Mouse (Mus musculus) stomach, embryonic 16.5 days (tissue): Measurements from ENCODE around the gene Exoc4. TPM values are rescaled to one million over a fixed set of nuclear protein-coding genes. Genes with fewer than 3 reads are reported as not detected.

Source experiments
- ATAC-seq: fragments of 200-750 bp; cut with Nextera tagmentation; 2 replicates; pipeline ENCODE4 v1.8.0; 2017; ENCODE audit warnings: moderate number of reproducible peaks, moderate TSS enrichment; ENCODE audit not compliant: insufficient read depth, low FRiP score
- H3K27ac ChIP-seq: fragments of 300-500 bp; sonication (generic); 2 replicates; pipeline ENCODE4 v1.5.1; 2014; ENCODE audit warnings: low read length
- H3K27me3 ChIP-seq: fragments of 300-500 bp; sonication (generic); 2 replicates; pipeline ENCODE4 v1.6.1; 2014; ENCODE audit warnings: low read length, control low read depth, mixed read lengths; ENCODE audit not compliant: control insufficient read depth, insufficient read depth
- H3K36me3 ChIP-seq: fragments of 300-500 bp; sonication (generic); 2 replicates; pipeline ENCODE4 v1.6.1; 2014; ENCODE audit warnings: low read length; ENCODE audit not compliant: control insufficient read depth, insufficient read depth
- H3K4me1 ChIP-seq: fragments of 300-500 bp; sonication (generic); 2 replicates; pipeline ENCODE4 v1.6.1; 2014; ENCODE audit warnings: low read length, control low read depth, mixed read lengths; ENCODE audit not compliant: control insufficient read depth, insufficient read depth
- H3K4me2 ChIP-seq: fragments of 300-500 bp; sonication (generic); 2 replicates; pipeline ENCODE4 v1.6.1; 2014; ENCODE audit warnings: low read depth, low read length, mixed read lengths
- H3K4me3 ChIP-seq: fragments of 300-500 bp; sonication (generic); replicated peaks from 2 replicates; pipeline ENCODE4 v1.5.1; 2014; ENCODE audit warnings: mild to moderate bottlenecking, low read length
- H3K9ac ChIP-seq: fragments of 300-500 bp; sonication (generic); 2 replicates; pipeline ENCODE4 v1.6.1; 2014; ENCODE audit warnings: low read length
- H3K9me3 ChIP-seq: fragments of 300-500 bp; sonication (generic); replicated peaks from 2 replicates; pipeline ENCODE4 v1.6.1; 2016; ENCODE audit warnings: low read length, control low read depth; ENCODE audit not compliant: control insufficient read depth
- WGBS: fragments of 180-500 bp; shearing (Covaris S2); extraction: QIAGEN DNeasy Blood & Tissue Kit; methylation state at CpG from one replicate; pipeline ENCODE4 v1.1.7; 2014; 5-methylcytosine and 5-hydroxymethylcytosine counted together
- polyA plus RNA-seq: library from polyadenylated mRNA; unstranded; fragments of >200 nt; fragmentation: Nextera tagmentation; extraction: Ambion mirVana; gene quantifications from 2 replicates; pipeline ENCODE4 v1.2.1, GENCODE M21; 2015

The Exoc4 gene
- polyA plus RNA-seq, 1 experiment from 2014 or later = 37.8 TPM

DNA sequence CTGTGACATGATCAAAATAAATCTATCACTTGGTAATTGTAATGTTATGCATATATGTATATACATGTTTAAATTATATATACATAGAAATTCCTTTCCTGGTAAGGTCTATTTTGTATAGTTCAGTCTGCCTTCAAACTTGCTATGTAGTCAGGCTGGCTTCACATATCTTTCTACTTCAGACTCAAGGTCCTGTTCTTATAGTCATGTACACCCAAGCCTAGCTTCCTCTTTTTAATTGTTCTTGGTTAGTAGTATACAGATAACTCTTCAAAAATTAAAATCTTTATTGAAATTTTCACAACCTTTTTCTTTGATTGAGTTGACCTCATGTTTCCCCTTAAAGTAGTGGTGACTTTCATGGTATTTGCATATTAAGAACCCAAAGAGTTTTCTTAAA is 176.1 kb downstream of the Exoc4 start:
- no peak overlapping the region for H3K27ac ChIP-seq

DNA sequence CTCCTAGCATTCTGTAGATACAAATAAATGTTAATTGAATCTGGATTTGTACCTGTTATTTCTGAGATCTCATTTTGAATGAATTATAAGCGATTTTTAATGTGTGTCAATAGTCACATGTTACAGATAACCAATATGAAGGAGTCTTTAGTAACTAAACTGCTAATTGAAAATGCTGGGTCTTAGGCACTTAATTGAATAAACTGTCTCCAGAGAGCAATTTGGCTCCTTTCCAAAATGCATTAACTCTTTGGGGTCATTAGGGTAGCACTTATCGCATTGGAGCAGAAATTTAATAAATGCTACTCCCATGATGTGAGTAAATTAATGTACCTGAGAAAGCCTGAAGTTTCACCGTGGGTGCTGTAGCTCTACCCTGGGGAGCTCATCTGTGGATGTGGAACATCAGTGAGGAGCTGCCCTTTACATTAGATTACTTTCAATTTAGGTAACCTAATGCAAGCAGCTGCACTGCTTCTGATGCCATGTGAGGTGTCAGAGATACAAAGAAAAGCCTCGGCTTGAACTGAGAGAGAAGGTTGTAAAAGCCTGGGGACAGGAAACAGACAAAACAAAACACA is 182.4 kb downstream of the Exoc4 start:
- WGBS = 58% methylated on average over 4 of the region's 4 CpGs
- Histone ChIP-seq H3K4me1 (no peaks in the 10 kb centered on the region), H3K9me3 (no peaks in the 10 kb centered on the region)

More for the DNA sequence above, 176.1 kb downstream of the Exoc4 start:
- no peak overlapping the region for H3K9ac ChIP-seq
- H3K4me3 ChIP-seq = no peak overlapping the region
- no peak overlapping the region for H3K4me2 ChIP-seq
- ATAC-seq = no peak
- H3K36me3 ChIP-seq = no peaks in the 10 kb centered on the region
- H3K9me3 ChIP-seq = no peaks in the 10 kb centered on the region
- no peaks in the 10 kb centered on the region for H3K27me3 ChIP-seq
- H3K4me1 ChIP-seq = no peaks in the 10 kb centered on the region

DNA sequence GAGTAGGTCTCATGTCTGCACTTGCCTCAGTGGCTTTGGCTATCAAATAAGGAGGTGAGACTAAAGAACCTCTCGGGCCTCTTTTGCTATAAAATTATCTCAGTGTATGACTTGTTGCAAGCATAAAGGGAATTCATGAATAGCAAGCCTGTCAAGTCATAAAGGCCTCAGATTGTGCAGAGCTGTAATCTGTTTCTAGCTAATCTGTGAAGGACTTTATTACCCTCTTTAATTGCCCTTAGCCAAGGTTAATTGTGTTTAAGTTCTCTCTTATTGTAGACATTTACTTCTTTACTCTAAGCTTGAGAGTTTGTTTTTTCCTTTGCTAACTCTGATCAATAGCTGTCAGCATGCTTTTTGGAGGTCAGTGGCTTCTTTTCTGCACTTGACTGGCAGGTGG is 191.6 kb downstream of the Exoc4 start:
- Histone ChIP-seq H3K27me3 (no peaks in the 10 kb centered on the region), H3K36me3 (no peaks in the 10 kb centered on the region), H3K4me2 (no peak overlapping the region), H3K9me3 (no peaks in the 10 kb centered on the region), H3K4me3 (no peak overlapping the region), H3K27ac (no peak overlapping the region), H3K4me1 (no peaks in the 10 kb centered on the region), H3K9ac (no peak overlapping the region)
- no peak for ATAC-seq
- WGBS = 68% methylated on average over 1 of the region's 1 CpGs

More for the DNA sequence above, 182.4 kb downstream of the Exoc4 start:
- Histone ChIP-seq H3K27me3 (no peaks in the 10 kb centered on the region), H3K9ac (no peak overlapping the region), H3K27ac (no peak overlapping the region), H3K4me3 (no peak overlapping the region), H3K4me2 (no peak overlapping the region), H3K36me3 (no peaks in the 10 kb centered on the region)
- ATAC-seq = no peak

DNA sequence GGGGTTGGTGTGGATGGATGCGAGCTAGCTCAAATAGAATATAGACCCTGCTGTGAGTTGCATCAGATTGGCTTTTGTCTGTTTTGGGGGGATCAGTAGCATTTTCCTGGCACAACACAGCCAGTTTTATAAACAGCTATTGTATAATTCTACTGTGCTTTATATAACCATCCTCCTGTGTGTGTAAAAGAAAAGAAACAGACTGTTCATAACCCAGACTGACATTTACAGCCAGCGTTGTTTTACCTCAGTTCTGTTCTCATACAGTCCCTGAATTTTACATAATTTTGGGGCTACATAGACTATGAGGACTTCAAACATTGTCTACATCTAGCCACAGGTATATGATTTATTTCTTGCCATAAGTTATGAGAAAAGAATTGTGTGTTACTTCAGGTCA is 204.9 kb downstream of the Exoc4 start:
- Histone ChIP-seq H3K9me3 (no peaks in the 10 kb centered on the region), H3K9ac (no peak overlapping the region), H3K36me3 (no peaks in the 10 kb centered on the region), H3K4me3 (no peak overlapping the region), H3K27ac (no peak overlapping the region), H3K27me3 (no peaks in the 10 kb centered on the region), H3K4me2 (no peak overlapping the region), H3K4me1 (no peaks in the 10 kb centered on the region)
- WGBS = 89% methylated on average over 2 of the region's 2 CpGs
- ATAC-seq = no peak

DNA sequence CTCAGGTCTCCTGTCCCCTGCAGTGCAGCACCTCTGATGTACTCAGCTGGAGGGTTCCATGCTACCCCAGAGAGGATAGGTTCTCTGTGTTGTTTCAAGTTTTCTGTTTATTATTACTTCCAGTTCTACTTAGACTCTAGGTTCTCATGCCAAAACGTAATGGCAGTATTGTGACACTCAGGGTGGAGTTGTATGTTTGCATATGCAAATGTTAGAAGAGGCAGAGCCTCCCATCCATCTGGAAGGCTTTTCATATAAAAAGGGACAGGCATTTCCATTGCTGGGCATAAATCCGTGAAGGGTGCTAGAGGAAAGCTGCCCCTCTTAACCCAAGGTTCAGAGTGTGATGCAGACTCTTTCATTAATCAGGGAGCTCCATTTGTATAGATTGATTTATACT is 205.5 kb downstream of the Exoc4 start:
- no peak for ATAC-seq
- no peaks in the 10 kb centered on the region for H3K4me1 ChIP-seq
- 51% methylated on average over 2 of the region's 2 CpGs for WGBS
- no peak overlapping the region for H3K27ac ChIP-seq
- no peaks in the 10 kb centered on the region for H3K36me3 ChIP-seq
- no peak overlapping the region for H3K4me3 ChIP-seq
- no peak overlapping the region for H3K4me2 ChIP-seq
- H3K9ac ChIP-seq = no peak overlapping the region
- H3K27me3 ChIP-seq = no peaks in the 10 kb centered on the region
- no peaks in the 10 kb centered on the region for H3K9me3 ChIP-seq

DNA sequence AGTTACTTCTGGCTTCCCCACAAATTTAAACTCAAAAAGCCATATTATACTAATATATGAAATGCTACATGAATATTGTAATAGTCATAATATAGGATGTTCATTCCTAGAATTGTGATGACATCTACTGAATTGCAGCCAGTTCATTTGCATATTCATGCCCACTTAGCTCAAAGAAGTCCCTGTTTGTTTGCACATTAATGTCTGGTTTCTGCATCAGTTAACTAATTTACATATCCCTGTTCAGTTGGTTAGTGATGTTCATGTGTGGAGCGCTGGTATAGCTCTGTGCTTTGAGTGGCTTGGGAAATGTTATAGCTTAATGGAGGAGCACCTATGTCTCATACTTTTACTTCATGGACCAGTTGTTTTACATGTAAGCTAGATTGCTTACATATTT is 206.4 kb downstream of the Exoc4 start:
- H3K36me3 ChIP-seq = no peaks in the 10 kb centered on the region
- no peaks in the 10 kb centered on the region for H3K27me3 ChIP-seq
- no peaks in the 10 kb centered on the region for H3K4me1 ChIP-seq
- H3K4me2 ChIP-seq = no peak overlapping the region
- no peak overlapping the region for H3K9ac ChIP-seq
- H3K27ac ChIP-seq = no peak overlapping the region
- no peak for ATAC-seq
- no peaks in the 10 kb centered on the region for H3K9me3 ChIP-seq
- WGBS = 94% methylated on average over 1 of the region's 1 CpGs
- no peak overlapping the region for H3K4me3 ChIP-seq

DNA sequence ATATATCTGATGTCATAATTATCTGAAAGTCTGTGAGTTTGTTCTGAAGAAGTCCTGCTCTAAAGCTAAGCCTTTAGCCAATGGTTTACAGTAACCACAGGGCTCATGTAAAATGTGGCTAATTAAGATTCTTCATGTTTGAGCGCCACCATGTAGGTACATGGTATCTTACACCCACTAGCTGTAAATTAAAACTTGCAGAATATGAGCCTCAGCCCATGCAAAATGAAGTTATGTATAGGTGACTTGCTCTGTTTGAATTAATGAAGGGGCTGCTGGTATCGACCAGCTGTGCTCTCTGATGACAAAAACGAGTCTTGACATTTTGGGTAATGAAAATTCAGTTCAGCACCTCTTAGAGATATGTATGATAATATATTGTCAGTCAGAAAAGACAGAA is 216.0 kb downstream of the Exoc4 start:
- H3K4me2 ChIP-seq = no peak overlapping the region

DNA sequence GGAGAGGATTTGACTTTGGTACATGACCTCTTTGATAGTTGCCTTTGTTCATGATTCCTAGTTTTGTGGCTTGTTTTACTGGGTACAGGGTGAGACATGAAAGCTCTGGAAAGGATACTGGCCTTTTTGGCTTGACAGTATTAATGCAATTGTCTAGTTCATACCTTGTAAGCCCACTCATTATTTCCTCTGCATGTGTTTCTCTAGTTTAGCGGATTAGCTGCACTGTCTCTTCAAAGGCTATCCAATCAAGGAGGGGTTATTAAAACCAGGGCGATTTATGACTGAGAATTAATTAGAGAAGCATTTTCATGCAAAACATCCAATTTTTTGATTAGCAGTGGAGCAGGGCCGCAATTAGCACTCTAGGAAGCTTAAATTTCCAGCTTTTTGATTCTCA is 216.5 kb downstream of the Exoc4 start:
- WGBS = 81% methylated on average over 3 of the region's 3 CpGs
- ATAC-seq = no peak
- no peaks in the 10 kb centered on the region for H3K4me1 ChIP-seq
- no peaks in the 10 kb centered on the region for H3K27me3 ChIP-seq
- H3K4me3 ChIP-seq = no peak overlapping the region
- H3K27ac ChIP-seq = no peak overlapping the region
- H3K4me2 ChIP-seq = no peak overlapping the region
- H3K9ac ChIP-seq = no peak overlapping the region
- no peaks in the 10 kb centered on the region for H3K36me3 ChIP-seq
- H3K9me3 ChIP-seq = no peaks in the 10 kb centered on the region

More for the DNA sequence above, 216.0 kb downstream of the Exoc4 start:
- WGBS = 82% methylated on average over 3 of the region's 3 CpGs
- no peaks in the 10 kb centered on the region for H3K27me3 ChIP-seq
- no peaks in the 10 kb centered on the region for H3K9me3 ChIP-seq
- H3K27ac ChIP-seq = no peak overlapping the region
- no peak overlapping the region for H3K4me3 ChIP-seq
- no peaks in the 10 kb centered on the region for H3K36me3 ChIP-seq
- ATAC-seq = no peak
- no peak overlapping the region for H3K9ac ChIP-seq
- no peaks in the 10 kb centered on the region for H3K4me1 ChIP-seq

DNA sequence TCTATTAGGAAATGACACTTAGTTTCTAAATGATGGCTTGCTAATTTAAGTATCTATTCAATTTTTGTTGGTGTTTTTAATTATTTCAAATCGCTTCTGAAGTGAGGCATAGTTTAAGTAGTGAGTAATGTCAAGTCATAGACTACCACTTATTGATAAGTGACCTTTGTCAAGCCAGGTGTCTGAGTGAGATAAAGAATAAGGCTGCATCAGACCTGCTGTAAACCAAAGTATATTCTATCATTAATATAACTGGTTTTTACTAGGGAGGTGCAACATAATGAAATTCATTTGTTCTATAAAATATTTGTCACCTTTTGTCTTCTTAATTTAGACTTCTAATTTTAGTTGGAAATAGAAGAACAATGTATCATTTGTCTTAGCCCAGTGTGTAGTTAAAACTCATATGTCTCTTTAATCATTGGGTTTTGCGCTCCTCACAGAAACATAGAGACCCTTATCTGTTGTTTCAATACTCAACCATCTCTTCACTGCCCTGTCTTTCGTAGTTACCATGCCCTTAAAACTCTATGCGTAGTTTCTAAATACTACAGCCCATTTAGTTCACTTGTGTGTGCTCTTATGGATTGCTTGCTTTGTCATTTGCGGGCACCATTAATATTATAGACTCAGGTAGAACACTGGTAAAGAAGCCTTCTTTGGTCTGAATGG is 217.4 kb downstream of the Exoc4 start:
- 91% methylated on average over 5 of the region's 5 CpGs for WGBS
- H3K4me1 ChIP-seq = no peaks in the 10 kb centered on the region
- H3K36me3 ChIP-seq = no peaks in the 10 kb centered on the region
- no peak overlapping the region for H3K27ac ChIP-seq
- no peaks in the 10 kb centered on the region for H3K27me3 ChIP-seq
- no peak overlapping the region for H3K9ac ChIP-seq
- no peak for ATAC-seq
- no peak overlapping the region for H3K4me3 ChIP-seq
- H3K9me3 ChIP-seq = no peaks in the 10 kb centered on the region
- no peak overlapping the region for H3K4me2 ChIP-seq
